Mouse (Mus musculus): ENCODE measurements around the gene Gm17387.
"Not testable (repeated sequence)": the region's sequence is repeated elsewhere in the genome, so short reads cannot be mapped to it uniquely, and the experiment has no call there.

DNA sequence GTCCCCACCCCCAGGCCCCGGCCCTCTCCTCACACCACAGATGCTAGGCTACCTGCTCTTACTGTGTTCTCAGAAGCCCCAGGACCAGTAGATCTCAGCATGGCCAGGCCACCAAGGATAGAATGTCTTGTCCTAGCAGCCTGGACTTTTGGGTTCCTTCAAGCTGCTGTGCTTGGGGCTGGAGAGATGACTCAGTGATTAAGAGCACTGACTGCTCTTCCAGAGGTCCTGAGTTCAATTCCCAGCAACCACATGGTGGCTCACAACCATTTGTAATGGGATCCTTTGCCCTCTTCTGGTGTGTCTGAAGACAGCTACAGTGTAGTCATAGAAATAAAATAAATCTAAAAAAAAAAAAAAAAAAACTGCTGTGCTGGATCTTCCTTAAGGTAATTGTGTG is 11.1 kb upstream of the Gm17387 start, which contains the start of gene Ifitm6:
- not testable (repeated sequence) for TF ChIP-seq ZC3H11A (IDR thresholded peaks at IDR 0.05; ENCODE audit: borderline replicate concordance, low read depth, low read length); HCFC1 (IDR thresholded peaks at IDR 0.05; ENCODE audit: borderline replicate concordance, insufficient read depth, low read length)

All from ES-E14 (cell line).